Mouse (Mus musculus) Muller cell, postnatal 12 days (primary cell): ENCODE data around the gene Psg26.
"Not testable (repeated sequence)": the region's sequence is repeated elsewhere in the genome, so short reads cannot be mapped to it uniquely, and the experiment has no call there.

Experiments
- DNase-seq: peaks from one replicate; pipeline ENCODE4 v3.0.0-alpha.2; 2015; ENCODE audit errors: inconsistent ontology term

The Psg26 gene

DNA sequence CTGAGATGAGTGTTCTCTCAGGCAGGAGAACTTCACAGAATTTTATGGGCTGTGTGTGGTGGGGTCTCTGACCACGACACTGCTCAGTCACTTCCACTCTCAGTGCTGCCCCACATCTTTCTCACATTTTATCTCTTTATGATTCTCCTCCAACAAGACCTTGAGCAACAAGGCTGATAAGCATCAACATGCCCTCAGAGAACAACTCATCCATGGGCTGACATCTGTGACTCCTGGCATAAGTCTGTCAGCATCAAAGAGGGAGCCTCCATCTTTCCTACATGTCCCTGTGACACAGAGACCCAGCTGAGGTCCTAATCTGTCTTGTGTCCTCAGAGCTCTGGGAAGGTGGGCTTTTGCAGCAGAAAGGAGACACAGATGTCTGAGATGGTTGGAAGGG is at the start of gene Psg26:
Gene Psg26 (minus strand): TSS at position 101 of the 400 bp plus-strand sequence.
- no peak for DNase-seq

DNA sequence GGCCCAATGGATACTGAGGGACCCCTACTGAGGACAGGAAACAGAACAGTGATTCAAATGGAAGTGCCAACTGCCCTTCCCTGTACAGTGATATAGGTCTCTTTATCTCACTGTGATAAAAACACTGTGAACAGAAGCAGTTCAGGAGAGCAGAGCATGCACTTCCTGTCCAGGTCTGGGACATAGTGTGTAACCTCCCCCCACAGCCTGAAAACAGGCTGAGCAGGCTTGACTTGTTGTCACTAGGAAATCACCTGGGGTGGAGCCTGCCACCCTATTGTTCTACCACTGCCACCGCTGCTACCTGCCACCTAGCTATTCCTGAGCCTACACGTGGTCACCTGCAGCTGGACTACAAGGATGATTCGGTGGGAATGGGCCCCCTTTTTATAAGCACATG is 49.4 kb upstream of the Psg26 start:
- no peak for DNase-seq

DNA sequence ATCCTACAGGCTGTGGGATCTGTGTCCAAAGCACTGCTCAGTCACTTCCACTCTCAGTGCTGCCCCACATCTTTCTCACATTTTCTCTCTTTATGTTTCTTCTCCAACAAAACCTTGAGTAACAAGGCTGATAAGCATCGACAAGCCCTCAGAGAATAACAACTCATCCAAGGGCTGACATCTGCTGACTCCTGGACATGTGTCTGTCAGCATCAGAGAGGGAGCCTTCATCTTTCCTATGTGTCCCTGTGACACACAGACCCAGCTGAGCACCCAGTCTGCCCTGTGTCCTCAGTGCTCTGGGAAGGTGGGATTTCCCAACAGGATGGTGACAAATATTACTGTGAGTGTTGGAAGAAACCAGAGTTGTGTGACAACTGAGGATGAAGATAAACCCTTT is 48.2 kb upstream of the Psg26 start, which contains the start of gene Psg25:
Gene Psg25 (minus strand): TSS at position 101 of the 400 bp plus-strand sequence.
- DNase-seq, result no peak

DNA sequence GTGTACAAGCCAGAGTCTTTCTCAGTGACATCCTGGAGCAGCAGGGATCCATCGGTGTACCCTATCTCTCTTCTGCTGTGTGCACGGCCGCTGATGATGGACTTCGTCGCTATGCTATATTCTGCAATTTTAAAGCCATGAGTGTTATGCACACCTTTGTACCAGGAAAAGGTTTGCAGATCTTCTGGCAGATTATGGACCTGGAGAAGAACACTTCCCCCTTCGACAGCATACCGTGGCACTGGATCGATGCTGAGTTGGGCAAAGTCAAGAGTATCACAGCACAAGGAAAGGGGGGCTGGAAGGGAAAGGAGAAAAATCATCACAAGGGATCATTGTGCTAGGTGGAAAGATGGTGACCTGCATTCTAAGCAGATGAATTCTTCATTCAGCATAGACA is 40.7 kb upstream of the Psg26 start:
- no peak for DNase-seq

DNA sequence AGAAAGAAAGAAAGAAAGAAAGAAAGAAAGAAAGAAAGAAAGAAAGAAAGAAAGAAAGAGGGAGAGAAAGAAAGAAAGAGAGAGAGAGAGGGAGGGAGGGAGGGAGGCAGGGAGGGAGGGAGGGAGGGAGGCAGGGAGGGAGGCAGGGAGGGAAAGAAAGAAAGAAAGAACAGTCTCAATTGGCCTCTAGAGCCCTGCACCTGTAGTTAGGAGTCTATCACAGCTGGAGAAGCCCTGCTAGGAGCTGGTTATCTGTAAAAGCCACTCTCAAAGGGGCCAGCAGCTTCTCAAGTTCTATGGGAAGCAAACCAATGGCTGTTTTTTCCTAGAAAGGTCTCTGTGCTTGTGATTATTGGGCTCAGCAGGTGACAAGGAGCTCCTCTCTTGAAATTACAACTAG is 28.9 kb upstream of the Psg26 start:
- not testable (repeated sequence) for DNase-seq

DNA sequence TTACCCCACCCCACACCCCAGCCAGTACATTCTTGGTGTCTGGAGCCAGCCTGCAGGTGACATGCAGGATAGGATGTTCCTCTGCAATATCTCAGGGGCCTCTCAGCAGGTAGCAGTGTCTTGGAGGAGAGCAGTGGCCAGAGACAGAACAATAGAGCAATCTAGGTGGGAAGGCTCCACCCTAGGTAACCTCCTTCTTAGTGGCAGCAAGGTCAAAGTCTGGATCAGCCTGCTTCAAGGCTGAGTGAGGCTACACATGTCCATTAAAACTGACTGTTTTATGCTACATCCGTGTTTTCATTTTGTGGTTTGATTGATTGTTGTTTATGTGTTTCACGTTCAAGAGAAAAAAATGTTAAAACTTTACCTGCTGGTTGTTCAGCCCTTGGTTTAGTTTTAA is 28.4 kb upstream of the Psg26 start:
- not testable (repeated sequence) for DNase-seq

DNA sequence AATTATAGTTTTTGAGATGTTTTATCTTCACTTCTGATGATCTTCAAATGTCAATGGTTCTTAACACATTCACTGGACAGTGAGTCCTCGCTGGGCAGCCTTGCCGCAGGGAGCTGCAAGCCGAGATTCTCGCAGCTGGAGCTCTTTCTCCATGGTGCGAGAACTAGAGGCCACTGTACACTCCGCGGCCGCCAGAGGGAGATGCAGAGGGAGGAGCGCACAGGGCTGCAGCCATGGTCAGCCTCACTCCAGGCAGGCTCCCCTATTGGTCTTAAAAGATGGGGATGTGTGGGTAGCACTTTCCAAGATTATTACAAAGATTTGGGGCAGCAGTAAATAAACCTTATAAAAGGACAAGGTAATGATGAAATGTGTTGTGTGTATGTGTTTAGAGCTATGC is 27.5 kb upstream of the Psg26 start:
- no peak for DNase-seq

DNA sequence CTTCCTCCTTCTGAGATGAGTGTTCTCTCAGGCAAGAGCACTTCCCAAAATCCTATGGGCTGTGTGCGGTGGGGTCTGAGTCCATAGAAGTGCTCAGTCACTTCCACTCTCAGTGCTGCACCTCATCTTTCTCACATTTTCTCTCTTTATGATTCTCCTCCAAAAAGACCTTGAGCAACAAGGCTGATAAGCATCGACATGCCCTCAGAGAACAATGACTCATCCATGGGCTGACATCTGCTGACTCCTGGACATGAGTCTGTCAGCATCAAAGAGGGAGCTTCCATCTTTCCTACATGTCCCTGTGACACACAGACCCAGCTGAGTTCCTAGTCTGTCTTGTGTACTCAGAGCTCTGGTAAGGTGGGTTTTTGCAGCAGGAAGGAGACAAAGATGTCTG is 52.0 kb downstream of the Psg26 start, which contains the start of gene Psg28:
Gene Psg28 (minus strand): TSS at position 101 of the 400 bp plus-strand sequence.
- DNase-seq, result not testable (repeated sequence)
